Mouse (Mus musculus) C2C12 (cell line): Measurements from ENCODE around the gene Adssl1. TPM values are rescaled to one million over a fixed set of nuclear protein-coding genes. Genes with fewer than 3 reads are reported as not detected.

Experiments used
- H3K27me3 ChIP-seq: one replicate; pipeline ENCODE4 v1.6.1; 2011; ENCODE audit not compliant: control insufficient read depth, insufficient read depth, insufficient read length
- H3K36me3 ChIP-seq: one replicate; pipeline ENCODE4 v1.6.1; 2011; ENCODE audit not compliant: control insufficient read depth, insufficient read depth
- H3K4me3 ChIP-seq: one replicate; pipeline ENCODE4 v1.5.1; 2011; ENCODE audit warnings: mild to moderate bottlenecking, control low read depth; ENCODE audit not compliant: poor library complexity, insufficient read depth, severe bottlenecking
- H3K79me2 ChIP-seq: one replicate; pipeline ENCODE4 v1.6.1; 2011; ENCODE audit not compliant: control insufficient read depth, insufficient read depth
- H3K79me3 ChIP-seq: one replicate; pipeline ENCODE4 v1.6.1; 2011; ENCODE audit warnings: low read depth, control low read depth
- H3ac ChIP-seq: one replicate; pipeline ENCODE3; 2011; ENCODE audit warnings: low read depth; ENCODE audit not compliant: control insufficient read depth, insufficient read length
- CEBPB ChIP-seq: IDR thresholded peaks from one replicate; pipeline ENCODE4 v1.6.1; 2011; ENCODE audit warnings: low read depth, mild to moderate bottlenecking, control low read depth, moderate library complexity
- CTCF ChIP-seq: IDR thresholded peaks from one replicate; pipeline ENCODE4 v1.5.1; 2011; ENCODE audit not compliant: control insufficient read depth, insufficient read depth, insufficient read length
- FOSL1 ChIP-seq: IDR thresholded peaks from one replicate; pipeline ENCODE4 v1.8.0; 2011; ENCODE audit warnings: mild to moderate bottlenecking, low read length; ENCODE audit not compliant: poor library complexity, insufficient read depth, severe bottlenecking
- MAX ChIP-seq: IDR thresholded peaks from one replicate; pipeline ENCODE4 v1.6.1; 2011; ENCODE audit warnings: mild to moderate bottlenecking, control low read depth
- MYOD1 ChIP-seq: IDR thresholded peaks from one replicate; pipeline ENCODE4 v1.6.1; 2011; ENCODE audit warnings: low read depth; ENCODE audit not compliant: control insufficient read depth, insufficient read length
- MYOG ChIP-seq: IDR thresholded peaks from one replicate; pipeline ENCODE4 v1.6.1; 2011; ENCODE audit not compliant: control insufficient read depth, insufficient read length; ENCODE audit errors: extremely low read depth
- USF1 ChIP-seq: IDR thresholded peaks from one replicate; pipeline ENCODE4 v1.6.1; 2011; ENCODE audit warnings: low read depth, mild to moderate bottlenecking, control low read depth, moderate library complexity
- polyA plus RNA-seq: library from polyadenylated mRNA; unstranded; fragments of >200 nt; fragmentation: generic; extraction: Trizol; gene quantifications from one replicate; pipeline ENCODE4 v1.2.1, GENCODE M21; 2012; ENCODE audit warnings: missing spikeins

Adssl1 gene
- polyA plus RNA-seq, 1 experiment = 10.1 TPM

GRCm38 (mm10) chr12:112596891-112597500 is 22.8 kb upstream of the Adssl1 start:
- Histone ChIP-seq H3ac (no peak overlapping the region), H3K27me3 (no peaks in the 10 kb centered on the region), H3K36me3 (peaks cover 61% of the 10 kb centered on the region), H3K79me3 (peaks cover 65% of the 10 kb centered on the region), H3K79me2 (peaks cover 83% of the 10 kb centered on the region), H3K4me3 (no peak overlapping the region)
- TF ChIP-seq MAX = no peak
- no peak for TF ChIP-seq MYOD1
- no peak for TF ChIP-seq USF1
- TF ChIP-seq CEBPB = no peak
- TF ChIP-seq FOSL1 = no peak
- no peak for TF ChIP-seq CTCF
- no peak for TF ChIP-seq MYOG

GRCm38 (mm10) chr12:112597618-112598017 is 22.2 kb upstream of the Adssl1 start:
- H3K27me3 ChIP-seq = no peaks in the 10 kb centered on the region
- H3K79me3 ChIP-seq = peaks cover 59% of the 10 kb centered on the region
- TF ChIP-seq MYOD1 = no peak
- no peak for TF ChIP-seq CEBPB
- no peak for TF ChIP-seq CTCF
- TF ChIP-seq MAX = no peak
- no peak for TF ChIP-seq MYOG
- TF ChIP-seq USF1 = no peak
- TF ChIP-seq FOSL1 = no peak
- no peak overlapping the region for H3ac ChIP-seq
- peaks cover 77% of the 10 kb centered on the region for H3K79me2 ChIP-seq
- no peak overlapping the region for H3K4me3 ChIP-seq
- H3K36me3 ChIP-seq = peaks cover 63% of the 10 kb centered on the region

- Histone ChIP-seq H3K36me3 (peaks cover 65% of the 10 kb centered on the region), H3K79me2 (peaks cover 61% of the 10 kb centered on the region), H3K79me3 (peaks cover 43% of the 10 kb centered on the region), H3K27me3 (no peaks in the 10 kb centered on the region), H3K4me3 (no peak overlapping the region), H3ac (peak overlapping the region; percentile 23)
- TF ChIP-seq MYOG (no peak), MAX (no peak), CTCF (no peak), MYOD1 (no peak), USF1 (no peak), CEBPB (no peak), FOSL1 (no peak)
These were observed 20.6 kb upstream of the Adssl1 start for GRCm38 (mm10) chr12:112599198-112599597.

- Histone ChIP-seq H3K79me2 (peaks cover 52% of the 10 kb centered on the region), H3K27me3 (no peaks in the 10 kb centered on the region), H3K79me3 (peaks cover 36% of the 10 kb centered on the region), H3ac (no peak overlapping the region), H3K36me3 (peaks cover 71% of the 10 kb centered on the region), H3K4me3 (no peak overlapping the region)
- TF ChIP-seq USF1 (no peak), MYOD1 (no peak), MYOG (no peak), MAX (no peak), FOSL1 (no peak), CTCF (no peak), CEBPB (no peak)
These were observed 19.8 kb upstream of the Adssl1 start for GRCm38 (mm10) chr12:112599942-112600611.

GRCm38 (mm10) chr12:112604022-112604421 is 15.8 kb upstream of the Adssl1 start:
- peaks cover 4% of the 10 kb centered on the region for H3K79me3 ChIP-seq
- H3K4me3 ChIP-seq = no peak overlapping the region
- H3K27me3 ChIP-seq = no peaks in the 10 kb centered on the region
- H3K79me2 ChIP-seq = peaks cover 13% of the 10 kb centered on the region
- TF ChIP-seq FOSL1 = no peak
- no peak for TF ChIP-seq CEBPB
- TF ChIP-seq CTCF = no peak
- no peak for TF ChIP-seq USF1
- no peak for TF ChIP-seq MAX
- no peak for TF ChIP-seq MYOG
- TF ChIP-seq MYOD1 = no peak
- H3K36me3 ChIP-seq = peaks cover 77% of the 10 kb centered on the region
- no peak overlapping the region for H3ac ChIP-seq
